Mouse (Mus musculus): ENCODE results near the gene Gm3336.

The Gm3336 gene

DNA sequence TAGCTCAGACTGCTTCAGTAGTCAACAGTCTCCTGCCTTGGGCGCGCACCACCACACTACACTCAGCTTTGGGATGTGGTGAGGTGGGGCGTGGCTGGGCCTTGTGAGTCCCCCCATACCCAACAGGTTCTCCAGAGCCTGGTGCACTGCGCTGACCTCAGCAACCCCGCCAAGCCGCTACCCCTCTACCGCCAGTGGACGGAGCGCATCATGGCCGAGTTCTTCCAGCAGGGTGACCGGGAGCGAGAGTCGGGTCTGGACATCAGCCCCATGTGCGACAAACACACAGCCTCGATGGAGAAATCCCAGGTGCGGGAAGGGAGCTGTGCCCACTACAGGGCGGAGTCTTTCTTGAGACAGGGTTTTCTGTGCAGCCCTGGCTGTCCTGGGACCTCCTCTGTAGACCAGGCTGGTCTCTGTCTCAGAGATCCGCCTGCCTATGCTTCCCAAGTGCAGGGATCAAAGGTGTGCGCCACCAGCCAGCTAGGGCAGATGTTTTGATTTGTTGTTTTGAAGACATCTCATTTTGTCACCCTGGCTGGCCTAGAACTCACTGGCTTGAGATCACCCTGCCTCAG, 30.8 kb downstream of the Gm3336 start:
- peak in 1 of 2 experiments; percentile 2 for DNase-seq

DNA sequence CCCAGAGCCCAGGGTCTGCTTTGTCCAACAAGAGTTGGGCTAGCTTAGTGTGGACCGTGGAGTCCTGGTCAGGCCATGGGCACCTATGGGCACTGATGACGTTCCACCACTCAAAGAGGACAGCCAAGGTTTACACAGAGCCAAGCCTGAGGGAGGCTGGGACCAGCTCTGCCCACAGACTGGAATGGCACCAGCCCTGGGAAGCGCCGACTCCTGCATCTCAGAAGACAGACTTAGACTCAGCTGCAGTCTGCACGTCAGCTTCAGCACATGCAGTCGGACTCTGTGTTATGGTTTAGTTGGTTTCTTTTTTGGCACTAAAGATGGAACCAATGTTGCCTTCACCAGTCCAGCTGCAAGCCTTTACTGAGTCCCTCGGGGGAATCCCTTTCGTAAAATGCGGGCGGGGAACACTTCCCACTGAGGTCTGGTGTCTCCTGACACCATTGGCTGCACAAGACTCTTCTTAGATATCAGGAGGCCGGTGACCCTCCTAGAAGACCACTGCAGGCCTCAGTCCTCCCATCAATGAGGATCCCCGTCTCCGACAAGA, 31.9 kb downstream of the Gm3336 start:
- DNase-seq = peak in 1 of 2 experiments; percentile 2

GRCm38 (mm10) chr8:70752000-70752764, 33.8 kb downstream of the Gm3336 start:
- DNase-seq = peak; percentile 86 to 92

DNA sequence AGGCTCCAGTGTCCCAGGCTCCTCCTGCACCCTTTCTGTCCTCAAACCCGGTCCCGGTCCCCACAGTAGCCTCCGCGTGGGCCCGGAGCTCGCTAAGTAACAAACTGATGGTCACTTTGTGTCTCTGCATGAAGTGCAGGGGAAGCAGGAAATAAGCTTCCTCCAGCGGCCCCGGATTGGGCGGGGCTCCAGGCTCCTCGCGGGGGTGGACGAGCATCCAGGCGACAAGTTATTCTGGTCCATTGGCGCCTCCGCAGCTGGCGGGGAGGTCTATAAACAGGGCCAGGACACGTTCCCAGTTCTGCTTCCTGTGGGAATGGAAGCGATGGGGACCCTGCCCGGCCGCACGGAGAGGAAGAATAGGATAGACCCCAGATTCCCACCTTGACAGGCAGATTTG, 34.8 kb downstream of the Gm3336 start:
- DNase-seq = peak; percentile 62 to 71

DNA sequence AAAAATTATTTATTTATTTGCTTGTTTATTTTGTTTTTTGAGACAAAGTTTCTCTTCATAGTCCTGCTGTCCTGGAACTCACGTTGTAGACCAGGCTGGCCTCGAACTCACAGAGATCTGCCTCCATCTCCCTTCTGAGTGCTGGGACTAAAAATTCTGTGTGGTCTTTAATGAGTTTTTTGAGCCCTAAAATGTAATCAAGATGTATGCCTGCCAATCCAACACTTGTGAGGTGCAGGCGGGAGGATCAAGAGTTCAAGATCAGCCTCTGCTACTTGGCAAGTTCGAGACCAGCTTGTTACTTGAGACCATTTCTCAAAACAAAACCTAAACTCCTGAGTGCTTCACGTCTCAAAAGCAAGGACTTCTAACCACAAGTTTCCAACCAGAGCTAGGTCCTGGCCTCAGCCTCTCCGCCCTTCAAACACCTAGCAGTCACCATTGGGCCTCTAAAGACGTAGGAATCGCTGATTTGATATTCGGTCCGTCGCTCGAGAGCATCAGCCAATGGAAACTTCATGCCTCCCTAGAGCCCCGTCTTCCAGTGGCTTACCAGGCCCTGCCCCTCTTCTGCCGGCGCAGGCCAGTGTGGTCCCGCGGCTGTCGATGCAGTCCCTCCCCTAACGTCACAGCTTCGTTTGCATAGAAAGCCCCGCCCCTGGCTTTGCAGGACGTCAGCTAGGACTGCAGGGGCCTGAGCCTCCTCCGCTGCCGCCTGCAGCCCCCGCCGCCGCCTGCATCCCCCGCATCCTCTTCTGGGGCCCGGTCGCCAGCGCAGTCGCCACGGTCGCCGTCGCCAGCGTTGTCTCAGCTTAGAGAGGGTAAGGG, 35.9 kb downstream of the Gm3336 start, which contains the start of gene Rab3a:
Gene Rab3a, plus strand, starts transcription at position 637 of the 828 bp plus-strand sequence.
- DNase-seq = peak; percentile 96 to 97

DNA sequence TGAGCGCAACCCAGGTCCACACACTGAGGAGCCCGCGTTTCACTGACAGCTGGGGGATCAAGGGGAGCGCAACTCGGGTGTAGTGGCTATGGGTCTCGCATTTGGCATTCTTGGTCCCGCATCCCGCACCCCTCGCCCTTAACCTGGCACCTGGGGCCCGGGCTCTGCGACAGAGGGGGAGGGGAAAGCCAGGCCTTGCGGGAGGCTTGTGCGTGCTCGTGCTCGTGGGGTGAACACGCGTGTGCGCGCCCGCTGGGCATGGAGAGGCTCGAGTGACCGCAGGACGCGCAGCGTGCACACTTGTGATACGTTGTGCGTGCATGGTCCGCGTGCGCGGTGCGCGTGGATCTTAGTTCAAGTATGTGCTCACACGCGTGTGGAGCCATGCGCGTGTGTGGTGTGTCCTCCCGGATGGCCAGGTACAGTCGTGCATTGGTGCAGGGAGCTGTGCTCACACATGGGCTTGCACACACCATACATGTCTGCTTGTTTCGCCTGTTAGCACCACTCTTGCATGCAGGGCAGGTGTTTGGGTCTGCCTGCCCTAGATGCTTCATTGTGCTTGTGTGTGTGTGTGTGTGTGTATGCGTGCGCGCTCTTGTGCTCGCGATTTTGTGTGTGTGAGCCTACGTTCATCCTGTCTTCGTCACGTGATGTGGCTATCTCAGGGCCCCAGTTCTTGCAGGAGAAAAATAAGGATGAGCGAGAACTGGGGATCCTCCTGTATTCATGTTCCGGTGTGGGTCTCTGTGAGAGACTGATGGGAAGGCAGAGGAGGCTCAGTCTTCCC, 36.7 kb downstream of the Gm3336 start:
- DNase-seq = peak; percentile 89 to 92

DNA sequence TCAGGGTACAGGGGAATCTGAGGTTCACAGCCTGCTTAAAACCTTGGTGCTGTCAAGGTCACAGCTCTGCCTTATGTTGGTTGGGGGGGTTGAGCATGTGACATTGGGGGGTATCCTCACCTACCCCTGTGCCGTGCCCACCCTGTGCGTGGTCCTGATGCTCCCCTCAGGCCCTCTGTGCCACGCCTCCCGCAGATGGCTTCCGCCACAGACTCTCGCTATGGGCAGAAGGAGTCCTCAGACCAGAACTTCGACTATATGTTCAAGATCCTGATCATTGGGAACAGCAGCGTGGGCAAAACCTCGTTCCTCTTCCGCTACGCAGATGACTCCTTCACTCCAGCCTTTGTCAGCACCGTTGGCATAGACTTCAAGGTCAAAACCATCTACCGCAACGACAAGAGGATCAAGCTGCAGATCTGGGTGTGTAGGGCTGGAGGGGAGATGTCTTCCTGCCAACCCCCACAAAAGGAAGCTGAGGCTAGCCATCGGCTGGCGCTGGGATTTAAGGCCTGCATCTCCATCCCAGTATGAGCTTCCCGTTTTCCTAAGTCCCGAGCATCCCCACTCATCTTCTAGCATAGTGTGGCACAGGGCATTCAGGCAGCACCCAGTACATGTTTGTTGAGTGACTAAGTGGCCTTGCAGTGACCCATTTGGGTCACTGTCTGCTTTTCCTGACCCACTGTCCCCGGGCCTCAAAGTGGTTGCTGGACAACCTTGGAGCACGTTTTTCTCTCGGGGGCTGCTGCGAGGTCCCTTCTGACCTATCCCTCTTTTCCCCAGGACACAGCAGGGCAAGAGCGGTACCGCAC, 37.5 kb downstream of the Gm3336 start:
- peak; percentile 28 to 31 for DNase-seq

- no peak for DNase-seq
Measured at GRCm38 (mm10) chr8:70756476-70757040, 38.2 kb downstream of the Gm3336 start.

GRCm38 (mm10) chr8:70757523-70758307, 39.4 kb downstream of the Gm3336 start:
- DNase-seq = peak; percentile 56 to 65

DNA sequence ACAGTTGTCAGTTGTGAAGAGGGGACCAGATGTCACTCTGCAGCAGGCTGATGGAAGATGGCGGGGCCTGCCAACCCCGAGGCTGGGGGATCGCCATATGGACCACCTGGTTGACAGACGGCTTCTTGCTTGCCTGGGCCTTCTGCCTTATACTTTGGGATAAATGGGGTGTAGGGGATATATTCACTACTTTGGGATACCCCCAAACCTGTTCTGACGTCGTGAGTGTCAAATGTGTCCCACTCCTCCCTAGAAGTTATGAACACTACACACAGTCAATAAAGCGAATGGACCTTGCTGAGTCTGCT, 39.9 kb downstream of the Gm3336 start:
- peak; percentile 73 to 75 for DNase-seq

- DNase-seq = peak; percentile 76 to 78
Measured at GRCm38 (mm10) chr8:70758616-70759561, 40.5 kb downstream of the Gm3336 start.

DNA sequence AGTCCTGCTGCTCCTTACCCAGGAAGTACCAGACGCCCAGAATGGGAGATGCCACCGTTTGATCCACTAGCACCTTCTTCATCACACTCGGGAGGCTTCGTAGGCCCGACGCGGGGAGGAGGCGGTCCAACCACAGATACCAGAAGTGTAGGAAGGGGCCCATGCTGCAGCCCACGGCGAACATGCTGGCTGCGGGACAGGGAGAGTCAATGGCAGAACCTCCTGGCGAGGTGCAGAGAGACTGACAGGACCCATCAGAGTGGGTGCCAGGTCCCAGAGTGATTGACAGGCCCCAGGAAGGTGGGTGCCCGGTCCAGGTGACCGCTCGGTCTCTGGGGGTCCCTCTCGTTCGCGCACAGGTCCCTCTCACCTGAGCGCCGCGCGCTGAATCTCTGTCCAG, 42.0 kb downstream of the Gm3336 start:
- DNase-seq = no peak

DNA sequence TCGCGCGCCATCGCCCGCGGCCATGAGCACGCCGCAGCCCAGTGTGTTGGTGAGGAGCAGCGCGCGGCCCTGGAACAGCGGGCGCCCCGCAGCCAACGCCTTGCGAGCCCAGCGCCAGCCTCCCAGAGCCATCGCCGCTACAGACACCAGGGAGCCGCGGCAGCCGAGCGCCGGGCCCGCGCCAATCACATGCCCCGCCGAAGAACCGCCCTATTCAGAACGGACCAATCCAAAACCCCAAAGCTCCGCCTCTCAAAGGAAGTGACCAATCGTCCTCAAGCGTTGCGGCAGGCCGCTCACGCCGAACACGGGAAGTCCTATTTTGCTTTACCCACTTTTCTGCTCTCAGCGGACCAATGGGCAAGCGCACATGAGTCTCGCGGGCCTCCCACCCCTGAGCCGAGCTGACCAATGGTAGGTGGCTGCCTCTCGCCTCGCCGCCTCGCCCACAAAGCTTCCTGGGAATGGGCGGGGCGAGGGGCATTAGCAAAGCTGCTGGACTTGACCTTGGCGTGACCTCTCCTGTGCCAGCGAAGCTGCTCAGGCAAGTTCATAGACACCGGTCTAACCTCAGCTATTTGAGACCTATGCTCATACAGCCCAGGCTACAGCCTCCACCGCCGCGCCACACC, 42.5 kb downstream of the Gm3336 start, which contains the start of gene Mpv17l2:
Gene Mpv17l2, minus strand, starts transcription at position 172 of the 632 bp plus-strand sequence.
- DNase-seq = peak; percentile 93 to 96

DNA sequence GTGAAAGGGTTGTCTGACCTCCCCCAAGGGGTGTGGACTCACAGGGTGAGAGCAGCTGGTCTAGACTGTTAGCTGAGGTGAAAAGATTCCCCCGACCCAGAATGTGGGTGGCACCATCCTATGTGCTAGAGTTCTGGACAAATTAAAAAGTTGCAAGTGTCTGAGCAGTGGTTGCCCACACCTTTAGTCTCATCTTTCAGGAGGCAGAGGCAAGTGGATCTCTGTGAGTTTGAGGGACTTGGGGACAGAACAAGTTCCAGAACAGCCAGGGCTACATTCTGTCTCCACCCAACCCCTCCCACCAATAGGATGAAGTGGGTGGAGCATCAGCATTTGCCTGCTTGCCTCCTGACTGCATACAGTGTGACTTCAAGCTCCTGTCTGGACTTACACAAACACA, 43.8 kb downstream of the Gm3336 start:
- DNase-seq = no peak

GRCm38 (mm10) chr8:70763354-70763753, 45.0 kb downstream of the Gm3336 start:
- DNase-seq = peak; percentile 82 to 88

DNA sequence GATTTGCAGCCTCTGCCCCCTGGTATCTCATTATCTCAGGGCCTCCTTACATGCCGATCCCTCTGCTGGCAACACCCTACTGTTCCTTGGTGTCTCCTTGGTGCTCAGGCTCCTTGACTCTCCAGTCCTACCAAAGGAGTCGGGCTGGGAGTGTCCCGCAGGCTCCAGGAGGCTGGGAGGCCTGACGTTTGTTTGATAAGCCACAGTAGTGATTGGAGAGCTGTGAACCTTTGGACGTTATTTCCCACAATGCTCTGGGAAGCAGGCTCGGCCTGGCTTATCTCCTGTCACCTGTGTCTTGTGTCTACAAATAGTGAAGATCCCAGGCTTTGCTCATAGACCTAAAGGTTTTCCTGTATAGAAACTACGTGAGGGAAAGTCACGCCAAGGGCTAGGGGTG, 45.7 kb downstream of the Gm3336 start:
- no peak for DNase-seq

DNA sequence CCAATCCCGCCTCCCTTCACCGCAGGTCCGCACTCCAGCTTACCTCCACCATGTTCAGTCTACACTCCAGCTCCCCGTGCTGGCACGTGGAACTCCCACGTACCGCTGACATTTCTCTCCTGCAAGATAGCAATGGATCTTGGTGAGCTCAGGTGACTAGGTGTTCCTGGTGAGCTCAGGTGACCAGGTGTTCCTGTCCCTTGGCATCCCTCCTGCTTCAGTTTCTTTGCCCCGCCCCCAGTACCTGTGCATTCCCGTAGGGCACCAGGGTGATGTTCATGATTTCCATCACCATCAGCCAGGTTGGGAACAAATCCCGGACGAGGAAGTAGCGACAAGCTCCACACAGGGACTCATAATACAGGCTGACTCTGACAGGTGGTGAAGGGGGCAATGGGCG, 46.3 kb downstream of the Gm3336 start:
- DNase-seq = no peak

DNA sequence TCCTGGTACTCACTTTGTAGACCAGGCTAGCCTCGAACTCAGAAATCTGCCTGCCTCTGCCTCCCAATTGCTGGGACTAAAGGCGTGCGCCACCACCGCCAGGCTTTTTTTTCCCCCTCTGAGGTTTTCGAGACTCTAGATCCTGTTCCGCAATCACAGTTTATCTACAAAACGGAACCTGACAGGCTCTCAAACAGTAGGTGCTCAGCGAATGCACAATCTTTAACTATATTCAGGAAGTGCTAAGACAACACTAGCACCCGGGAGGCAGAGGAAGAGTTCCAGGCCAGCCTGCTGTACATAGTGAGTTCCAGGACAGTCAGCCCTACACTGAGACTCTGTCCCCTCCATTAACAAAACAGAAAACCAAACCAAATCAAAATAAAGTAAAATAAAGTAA, 47.0 kb downstream of the Gm3336 start:
- no peak for DNase-seq
